Mouse (Mus musculus) midbrain, embryonic 16.5 days (tissue): ENCODE measurements around the gene Itga4. TPM values are rescaled to one million over a fixed set of nuclear protein-coding genes. Genes with fewer than 3 reads are reported as not detected.
A peak's percentile ranks its signal among the peaks of the same experiment; 100 is the strongest.

Experiments used
- ATAC-seq: fragments of 200-750 bp; cut with Nextera tagmentation; 2 replicates; pipeline ENCODE4 v1.8.0; 2017; ENCODE audit warnings: moderate TSS enrichment
- H3K27ac ChIP-seq: fragments of 300-500 bp; sonication (generic); 2 replicates; pipeline ENCODE4 v1.5.1; 2014; ENCODE audit warnings: mild to moderate bottlenecking, low read length, mixed read lengths
- H3K27me3 ChIP-seq: fragments of 300-500 bp; sonication (generic); 2 replicates; pipeline ENCODE4 v1.6.1; 2014; ENCODE audit warnings: low read depth, low read length, mixed read lengths; ENCODE audit not compliant: control insufficient read depth, insufficient read depth
- H3K36me3 ChIP-seq: fragments of 300-500 bp; sonication (generic); 2 replicates; pipeline ENCODE4 v1.6.1; 2014; ENCODE audit warnings: mild to moderate bottlenecking, low read length, moderate library complexity, mixed read lengths; ENCODE audit not compliant: control insufficient read depth, insufficient read depth
- H3K4me1 ChIP-seq: fragments of 300-500 bp; sonication (generic); 2 replicates; pipeline ENCODE4 v1.6.1; 2014; ENCODE audit warnings: mild to moderate bottlenecking, low read length, mixed read lengths; ENCODE audit not compliant: control insufficient read depth, insufficient read depth
- H3K4me2 ChIP-seq: fragments of 300-500 bp; sonication (generic); 2 replicates; pipeline ENCODE4 v1.6.1; 2014; ENCODE audit warnings: mild to moderate bottlenecking, low read length, mixed read lengths
- H3K4me3 ChIP-seq: fragments of 300-500 bp; sonication (generic); 2 replicates; pipeline ENCODE4 v1.5.1; 2014; ENCODE audit warnings: low read depth, mild to moderate bottlenecking, low read length, moderate library complexity, mixed read lengths
- H3K9ac ChIP-seq: fragments of 300-500 bp; sonication (generic); 2 replicates; pipeline ENCODE4 v1.6.1; 2014; ENCODE audit warnings: low read depth, low read length, mixed read lengths
- H3K9me3 ChIP-seq: fragments of 300-500 bp; sonication (generic); replicated peaks from 2 replicates; pipeline ENCODE4 v1.6.1; 2014; ENCODE audit warnings: mild to moderate bottlenecking, low read length, mixed read lengths; ENCODE audit not compliant: control insufficient read depth, poor library complexity, severe bottlenecking
- WGBS: fragments of 180-500 bp; shearing (Covaris S2); extraction: QIAGEN DNeasy Blood & Tissue Kit; methylation state at CpG from one replicate; pipeline ENCODE4 v1.1.7; 2014; 5-methylcytosine and 5-hydroxymethylcytosine counted together
- polyA plus RNA-seq: library from polyadenylated mRNA; unstranded; fragments of >200 nt; fragmentation: Nextera tagmentation; extraction: Ambion mirVana; gene quantifications from 2 replicates; pipeline ENCODE4 v1.2.1, GENCODE M21; 2015

The Itga4 gene
- polyA plus RNA-seq, 1 experiment from 2014 or later = 2.2 TPM

DNA sequence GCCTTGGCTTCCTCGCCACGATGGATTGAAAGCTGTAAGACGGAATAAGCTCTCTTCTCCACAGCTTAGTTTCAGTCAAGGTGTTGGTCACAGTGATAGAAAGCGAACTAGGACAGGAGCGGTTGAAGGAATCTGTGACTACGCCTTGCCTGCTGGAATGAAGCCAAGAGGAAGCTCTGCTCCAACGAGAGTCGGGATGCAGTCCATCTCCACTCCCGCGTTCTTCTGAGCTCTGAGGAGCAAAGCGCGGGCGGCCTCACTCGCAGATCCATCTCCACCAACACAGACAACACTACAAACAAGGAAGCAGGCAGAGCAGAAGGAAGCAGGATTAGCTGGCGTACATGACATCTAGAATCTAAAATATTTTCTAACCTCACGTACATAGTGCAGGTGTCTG is 99.5 kb downstream of the Itga4 start:
- WGBS = 93% methylated on average over 16 of the region's 16 CpGs
- H3K4me3 ChIP-seq = no peak overlapping the region
- peaks cover 10% of the 10 kb centered on the region for H3K4me1 ChIP-seq
- H3K36me3 ChIP-seq = no peaks in the 10 kb centered on the region
- ATAC-seq = no peak
- H3K27me3 ChIP-seq = no peaks in the 10 kb centered on the region
- no peaks in the 10 kb centered on the region for H3K9me3 ChIP-seq
- H3K4me2 ChIP-seq = no peak overlapping the region
- no peak overlapping the region for H3K27ac ChIP-seq
- no peak overlapping the region for H3K9ac ChIP-seq

DNA sequence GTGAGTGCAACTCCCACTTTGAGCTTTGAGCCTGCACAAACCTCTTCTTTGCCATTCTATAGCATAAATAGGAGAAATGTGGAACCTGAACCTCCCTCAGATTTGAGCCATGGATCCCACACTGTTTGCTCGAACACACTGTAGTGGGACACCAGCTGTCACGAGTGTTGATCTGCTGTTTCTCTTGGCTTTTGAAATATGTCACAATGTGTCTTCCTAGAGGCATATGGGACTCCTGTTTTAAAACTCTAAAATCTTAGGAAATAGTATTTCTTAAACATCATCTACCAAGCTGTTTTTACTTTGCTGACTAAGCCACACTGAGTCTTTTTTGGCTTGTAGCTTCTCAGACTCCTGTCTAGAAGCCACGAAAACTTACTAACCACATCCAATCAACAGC is 102.6 kb downstream of the Itga4 start:
- 90% methylated on average over 3 of the region's 3 CpGs for WGBS
- no peak for ATAC-seq

DNA sequence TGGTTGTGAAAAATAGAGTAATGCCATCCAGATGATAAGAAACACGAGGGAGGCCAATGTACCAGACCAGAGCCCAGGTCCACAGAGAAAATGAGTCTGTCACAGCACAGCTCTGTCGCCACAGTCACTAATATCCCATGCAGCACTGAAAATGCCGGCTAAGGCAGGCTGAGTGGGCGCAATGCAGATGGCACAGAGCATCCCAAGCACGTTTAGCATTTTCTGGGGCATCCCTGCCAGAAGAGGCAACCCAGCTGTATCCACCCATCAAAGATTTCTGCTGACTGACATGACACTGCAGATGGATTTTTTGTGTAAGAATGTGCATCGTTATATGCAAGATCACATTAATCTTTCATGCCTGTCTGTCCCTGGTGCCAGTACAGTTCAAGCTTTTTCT is 106.8 kb downstream of the Itga4 start:
- 55% methylated on average over 6 of the region's 6 CpGs for WGBS
- H3K27me3 ChIP-seq = no peaks in the 10 kb centered on the region
- no peak overlapping the region for H3K27ac ChIP-seq
- H3K9ac ChIP-seq = no peak overlapping the region
- no peak overlapping the region for H3K4me2 ChIP-seq
- peak; percentile 45; the same call in 1 of the 2 replicates for ATAC-seq
- H3K4me1 ChIP-seq = no peaks in the 10 kb centered on the region
- H3K4me3 ChIP-seq = no peak overlapping the region
- H3K36me3 ChIP-seq = no peaks in the 10 kb centered on the region
- H3K9me3 ChIP-seq = no peaks in the 10 kb centered on the region

More for the DNA sequence above, 102.6 kb downstream of the Itga4 start:
- no peaks in the 10 kb centered on the region for H3K36me3 ChIP-seq
- no peak overlapping the region for H3K27ac ChIP-seq
- H3K9me3 ChIP-seq = no peaks in the 10 kb centered on the region
- no peaks in the 10 kb centered on the region for H3K27me3 ChIP-seq
- no peaks in the 10 kb centered on the region for H3K4me1 ChIP-seq
- H3K9ac ChIP-seq = no peak overlapping the region
- no peak overlapping the region for H3K4me3 ChIP-seq
- no peak overlapping the region for H3K4me2 ChIP-seq

DNA sequence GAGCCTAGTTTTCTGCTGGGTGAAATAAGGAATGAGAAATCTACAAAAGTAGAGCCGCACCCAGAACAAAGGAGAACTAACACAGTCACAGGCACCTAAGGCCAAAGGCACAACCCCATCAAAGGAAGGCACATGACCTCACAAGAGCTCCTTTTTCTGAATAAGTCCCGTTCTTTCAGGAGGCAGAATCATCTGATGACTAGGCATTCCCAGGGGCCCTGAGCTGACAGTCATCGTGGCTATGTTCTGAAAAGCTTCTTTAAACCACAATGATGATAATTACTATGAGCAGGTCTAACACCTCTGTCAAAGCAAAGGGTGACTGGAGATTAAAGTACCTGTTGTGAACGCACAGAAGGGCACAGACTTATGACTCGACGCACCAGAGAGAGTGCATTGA is 108.7 kb downstream of the Itga4 start:
- no peak for ATAC-seq
- Histone ChIP-seq H3K36me3 (no peaks in the 10 kb centered on the region), H3K4me1 (no peaks in the 10 kb centered on the region), H3K4me3 (no peak overlapping the region), H3K9me3 (no peaks in the 10 kb centered on the region), H3K9ac (no peak overlapping the region), H3K4me2 (no peak overlapping the region), H3K27me3 (no peaks in the 10 kb centered on the region), H3K27ac (no peak overlapping the region)
- WGBS = 54% methylated on average over 6 of the region's 6 CpGs

DNA sequence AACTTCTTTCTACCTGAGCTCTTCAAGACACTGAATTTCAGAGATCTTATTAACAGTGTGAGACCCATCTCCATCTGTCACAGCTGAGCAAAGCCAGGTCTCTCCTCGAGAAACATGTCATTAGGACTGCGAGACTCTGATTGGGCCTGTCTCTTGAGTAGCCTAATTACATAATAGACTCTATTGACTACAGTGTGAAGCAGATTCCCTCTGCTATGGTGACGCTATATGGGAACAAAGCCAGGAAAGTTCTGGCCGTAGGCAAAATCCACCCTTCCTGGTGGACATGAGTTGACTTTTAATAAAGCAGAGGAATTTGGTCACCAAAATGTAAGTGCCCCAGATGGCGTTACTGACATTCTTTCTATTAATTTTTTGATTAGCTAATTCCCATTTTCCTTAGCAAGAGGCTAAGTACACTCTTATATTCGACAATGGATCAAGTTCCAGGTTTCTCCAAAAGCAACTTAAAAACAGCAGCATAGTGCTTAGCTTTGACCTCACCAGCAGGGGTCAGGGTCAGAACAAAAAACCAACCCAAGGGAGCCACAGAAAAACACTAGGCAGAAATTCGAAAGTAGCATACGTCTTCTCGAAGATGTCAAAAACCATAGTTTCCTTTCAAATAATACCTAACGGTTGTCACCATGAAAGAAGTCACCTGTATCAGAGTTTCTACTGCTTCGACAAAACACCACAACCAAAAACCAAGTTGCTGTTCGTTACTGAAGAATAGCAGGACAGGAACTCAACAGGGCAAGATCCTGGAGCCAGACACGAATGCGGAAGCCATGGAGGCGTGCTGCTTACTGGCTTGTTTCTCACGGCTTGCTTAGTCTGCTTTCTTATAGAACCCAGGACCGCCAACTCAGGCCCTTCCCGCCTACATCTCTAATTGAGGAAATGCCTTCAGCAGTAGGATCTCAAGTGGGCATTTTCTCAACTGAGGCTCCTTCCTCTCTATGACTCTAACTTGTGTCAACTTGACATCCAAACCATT is 112.5 kb downstream of the Itga4 start:
- H3K9me3 ChIP-seq = no peaks in the 10 kb centered on the region
- no peak overlapping the region for H3K4me2 ChIP-seq
- no peaks in the 10 kb centered on the region for H3K4me1 ChIP-seq
- WGBS = 67% methylated on average over 18 of the region's 18 CpGs
- H3K9ac ChIP-seq = no peak overlapping the region
- H3K36me3 ChIP-seq = no peaks in the 10 kb centered on the region
- no peak for ATAC-seq
- no peak overlapping the region for H3K27ac ChIP-seq
- no peak overlapping the region for H3K4me3 ChIP-seq
- H3K27me3 ChIP-seq = no peaks in the 10 kb centered on the region

DNA sequence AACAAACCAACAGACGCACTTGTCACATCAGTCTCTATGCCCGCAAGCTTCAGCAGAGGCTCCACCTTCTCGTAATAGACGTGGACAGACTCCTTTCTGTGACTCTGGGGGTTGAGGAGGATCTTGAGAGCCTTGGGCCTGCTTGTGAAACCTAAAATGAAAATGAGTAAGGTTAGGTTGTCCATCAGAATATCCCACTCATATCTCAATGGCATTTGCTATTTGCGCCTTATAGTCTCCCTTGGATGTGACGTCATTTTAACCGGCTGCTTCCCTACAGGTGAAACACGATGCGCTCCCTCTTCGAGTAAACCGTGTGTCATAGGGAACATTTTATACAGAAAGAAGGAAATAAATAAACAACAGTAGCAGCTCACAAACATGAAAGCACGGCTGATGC is 113.4 kb downstream of the Itga4 start:
- WGBS = 87% methylated on average over 12 of the region's 12 CpGs
- Histone ChIP-seq H3K36me3 (no peaks in the 10 kb centered on the region), H3K9ac (no peak overlapping the region), H3K4me3 (no peak overlapping the region), H3K9me3 (no peaks in the 10 kb centered on the region), H3K27me3 (no peaks in the 10 kb centered on the region), H3K27ac (no peak overlapping the region), H3K4me2 (no peak overlapping the region), H3K4me1 (no peaks in the 10 kb centered on the region)
- ATAC-seq = no peak

DNA sequence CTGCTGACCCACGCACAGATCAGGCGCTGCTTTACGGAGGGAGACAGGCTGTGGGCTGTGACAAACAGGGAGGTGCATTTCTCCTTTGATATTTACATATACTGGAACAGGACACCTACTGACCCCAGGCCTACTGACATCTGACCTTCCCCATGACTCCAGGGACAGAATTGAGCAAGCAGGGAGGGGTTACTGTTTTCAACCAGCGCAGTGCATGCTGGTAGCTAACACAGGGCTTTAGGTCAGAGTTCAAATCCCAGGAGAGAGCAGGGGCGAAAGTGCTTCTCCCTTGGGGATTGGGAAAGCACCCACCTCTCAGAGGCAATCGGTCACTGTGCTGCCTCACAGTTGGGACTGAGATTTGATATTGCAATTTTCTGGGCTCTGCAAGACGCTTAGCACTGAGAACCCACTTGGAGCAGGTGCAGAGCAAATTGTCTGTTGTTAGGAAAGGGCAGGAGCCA is 113.9 kb downstream of the Itga4 start:
- Histone ChIP-seq H3K4me3 (no peak overlapping the region), H3K4me2 (no peak overlapping the region), H3K9ac (no peak overlapping the region), H3K27me3 (no peaks in the 10 kb centered on the region), H3K27ac (no peak overlapping the region), H3K4me1 (no peaks in the 10 kb centered on the region), H3K36me3 (no peaks in the 10 kb centered on the region), H3K9me3 (no peaks in the 10 kb centered on the region)
- peak; percentile 54; the same call in 1 of the 2 replicates for ATAC-seq
- WGBS = 48% methylated on average over 7 of the region's 7 CpGs

DNA sequence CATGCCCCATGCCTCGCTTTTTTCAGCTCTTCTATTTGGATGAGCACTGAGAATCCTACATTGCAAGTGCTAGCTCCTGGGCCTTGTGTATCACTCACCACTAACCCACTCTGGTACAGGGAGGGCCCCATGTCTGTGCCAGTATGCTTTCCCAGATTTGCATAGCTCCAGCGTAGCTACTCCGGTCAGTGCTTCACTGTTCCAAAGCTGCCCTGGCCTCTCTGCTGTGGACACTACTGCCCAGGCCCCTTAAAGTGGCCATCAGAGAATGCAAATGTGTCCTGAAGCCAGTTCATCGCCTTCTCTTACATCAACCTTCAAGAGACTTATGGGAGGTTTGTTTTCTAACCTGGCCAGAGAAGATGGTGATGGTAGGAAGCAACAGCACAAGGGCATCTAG is 114.7 kb downstream of the Itga4 start:
- ATAC-seq = no peak
- H3K4me1 ChIP-seq = no peaks in the 10 kb centered on the region
- WGBS = 58% methylated on average over 4 of the region's 4 CpGs
- H3K9me3 ChIP-seq = no peaks in the 10 kb centered on the region
- no peaks in the 10 kb centered on the region for H3K36me3 ChIP-seq
- H3K9ac ChIP-seq = no peak overlapping the region
- no peak overlapping the region for H3K27ac ChIP-seq
- no peaks in the 10 kb centered on the region for H3K27me3 ChIP-seq
- no peak overlapping the region for H3K4me2 ChIP-seq
- no peak overlapping the region for H3K4me3 ChIP-seq

DNA sequence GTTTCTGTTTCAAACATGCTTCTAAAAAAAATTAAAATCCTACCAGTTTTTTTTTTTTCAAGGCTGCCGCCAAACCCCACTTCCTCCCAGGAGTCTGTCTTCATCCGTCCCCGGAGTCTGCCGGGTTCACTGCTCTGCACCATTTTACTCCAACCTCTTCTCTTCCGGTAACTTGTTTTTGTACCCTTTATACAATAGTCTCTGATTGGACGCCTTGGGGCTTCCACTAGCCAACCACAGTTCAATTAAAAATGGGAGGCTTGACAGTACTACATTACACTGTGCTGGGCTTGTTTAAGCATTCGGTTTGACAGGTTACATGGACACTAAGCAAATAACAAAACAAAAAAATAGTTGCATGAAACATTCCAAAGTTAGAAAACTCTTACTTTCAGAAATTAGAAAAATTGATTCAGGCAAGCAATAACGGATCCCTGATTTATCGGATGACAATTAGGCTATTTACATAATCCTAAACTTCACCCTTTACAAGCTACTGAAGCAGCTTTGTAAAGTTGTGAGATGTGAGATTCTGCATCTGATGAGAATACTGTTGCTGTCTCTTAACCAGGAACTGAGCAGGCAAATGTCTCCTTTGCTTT is 115.6 kb downstream of the Itga4 start:
- no peak for ATAC-seq
- no peak overlapping the region for H3K4me3 ChIP-seq

More for the DNA sequence above, 115.6 kb downstream of the Itga4 start:
- Histone ChIP-seq H3K9ac (no peak overlapping the region), H3K4me2 (no peak overlapping the region), H3K27ac (no peak overlapping the region), H3K27me3 (no peaks in the 10 kb centered on the region), H3K4me1 (no peaks in the 10 kb centered on the region), H3K9me3 (no peaks in the 10 kb centered on the region), H3K36me3 (no peaks in the 10 kb centered on the region)
- WGBS = 87% methylated on average over 9 of the region's 9 CpGs
